Mouse (Mus musculus) heart, embryonic 16.5 days (tissue): ENCODE data around the gene Timm8a1. TPM values are rescaled to one million over a fixed set of nuclear protein-coding genes. Genes with fewer than 3 reads are reported as not detected.

Source experiments
- polyA plus RNA-seq: library from polyadenylated mRNA; unstranded; fragments of >200 nt; fragmentation: Nextera tagmentation; extraction: Ambion mirVana; gene quantifications from 2 replicates; pipeline ENCODE4 v1.2.1, GENCODE M21; 2015

The Timm8a1 gene
- polyA plus RNA-seq, 1 experiment from 2014 or later = 81.6 TPM

Other genes with a start within 250 kb of the Timm8a1 start
- gene Tmem35a, start 246.6 kb downstream of the Timm8a1 start, polyA plus RNA-seq = 23.7 and 24.3 TPM in 2 replicates
- 26.5 and 32.1 TPM in 2 replicates for gene Cenpi, start 233.8 kb downstream of the Timm8a1 start, polyA plus RNA-seq
- 0.25 and 0.29 TPM in 2 replicates for gene Drp2, start 137.3 kb downstream of the Timm8a1 start, polyA plus RNA-seq
- gene Taf7l, start 65.4 kb downstream of the Timm8a1 start, polyA plus RNA-seq = not detected in 2 replicates
- gene Btk, start 41.7 kb upstream of the Timm8a1 start, polyA plus RNA-seq = 0.89 and 1.6 TPM in 2 replicates
- gene Rpl36a, start 43.8 kb upstream of the Timm8a1 start, polyA plus RNA-seq = 172 and 221 TPM in 2 replicates
- gene Gla, start 59.3 kb upstream of the Timm8a1 start, polyA plus RNA-seq = 2.4 and 2.7 TPM in 2 replicates
- gene Hnrnph2, start 59.3 kb upstream of the Timm8a1 start, polyA plus RNA-seq = 118 and 146 TPM in 2 replicates
- 3.1 and 3.8 TPM in 2 replicates for gene Armcx4, start 144.7 kb upstream of the Timm8a1 start, polyA plus RNA-seq
- 41.8 and 43.7 TPM in 2 replicates for gene Armcx1, start 176.1 kb upstream of the Timm8a1 start, polyA plus RNA-seq
- gene Armcx6, start 209.6 kb upstream of the Timm8a1 start, polyA plus RNA-seq = 15.5 and 16.5 TPM in 2 replicates
- gene Armcx3, start 214.7 kb upstream of the Timm8a1 start, polyA plus RNA-seq = 84.1 and 90.9 TPM in 2 replicates